Mouse (Mus musculus): ENCODE results near the gene Dcdc2a. TPM values are rescaled to one million over a fixed set of nuclear protein-coding genes. Genes with fewer than 3 reads are reported as not detected.

Gene Dcdc2a
- polyA plus RNA-seq, 1 experiment from 2014 or later = 0.12 TPM

DNA sequence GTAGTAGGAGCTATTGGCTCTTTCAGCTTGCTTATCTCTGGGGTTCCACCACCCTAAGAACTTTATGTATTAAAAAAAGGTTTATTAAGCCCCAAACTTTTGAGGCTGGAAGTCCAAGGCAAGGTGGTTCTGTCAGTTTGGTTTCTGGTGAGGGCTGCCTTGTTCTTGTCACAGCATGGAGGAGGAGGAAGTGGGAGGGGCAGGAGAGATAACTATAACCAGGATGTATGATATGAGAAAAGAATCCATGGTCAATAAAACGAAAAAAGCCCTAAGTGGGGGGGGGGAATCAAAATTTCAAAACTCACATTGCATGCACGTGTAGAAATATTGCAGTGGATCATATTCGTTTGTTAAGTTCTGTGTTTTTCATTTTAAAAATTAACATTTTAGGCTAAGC is 32.7 kb upstream of the Dcdc2a start:
- H3K4me1 ChIP-seq (ENCODE audit: insufficient read depth) = peaks cover 7% of the 10 kb centered on the region; the same call in 1 of the 2 replicates
- no peak overlapping the region for H3K4me3 ChIP-seq (ENCODE audit: low read depth, low read length)
- H3K9ac ChIP-seq = no peak overlapping the region
- H3K36me3 ChIP-seq (ENCODE audit: insufficient read depth) = no peaks in the 10 kb centered on the region
- H3K4me2 ChIP-seq = no peak overlapping the region
- DNase-seq = no peak
- no peaks in the 10 kb centered on the region for H3K9me3 ChIP-seq (ENCODE audit: low read depth, low read length)
- no peaks in the 10 kb centered on the region for H3K27me3 ChIP-seq (ENCODE audit: insufficient read depth, low read length)
- H3K27ac ChIP-seq (ENCODE audit: low read depth) = no peak overlapping the region
- TF ChIP-seq CTCF (IDR thresholded peaks at IDR 0.05; ENCODE audit: low read depth) = no peak
- WGBS = 74% methylated on average over 3 of the region's 3 CpGs
- no peak for ATAC-seq (ENCODE audit: insufficient read depth)

- ATAC-seq (ENCODE audit: insufficient read depth) (no peak), DNase-seq (peak; percentile 77)
- Histone ChIP-seq H3K4me2 (no peak overlapping the region), H3K4me3 (ENCODE audit: low read depth, low read length) (no peak overlapping the region), H3K4me1 (ENCODE audit: insufficient read depth) (no peaks in the 10 kb centered on the region), H3K9ac (no peak overlapping the region), H3K27ac (ENCODE audit: low read depth) (no peak overlapping the region), H3K27me3 (ENCODE audit: insufficient read depth, low read length) (no peaks in the 10 kb centered on the region), H3K36me3 (ENCODE audit: insufficient read depth) (no peaks in the 10 kb centered on the region), H3K9me3 (ENCODE audit: low read depth, low read length) (no peaks in the 10 kb centered on the region)
- TF ChIP-seq CTCF (IDR thresholded peaks at IDR 0.05; ENCODE audit: low read depth) = peak; percentile 60
- WGBS = 32% methylated on average over 2 of the region's 2 CpGs
These were observed 31.1 kb upstream of the Dcdc2a start for GRCm38 (mm10) chr13:25024655-25025054.

GRCm38 (mm10) chr13:25026409-25027113 is 29.2 kb upstream of the Dcdc2a start:
- H3K4me1 ChIP-seq (ENCODE audit: insufficient read depth) = no peaks in the 10 kb centered on the region
- H3K27me3 ChIP-seq (ENCODE audit: insufficient read depth, low read length) = no peaks in the 10 kb centered on the region
- no peak overlapping the region for H3K4me3 ChIP-seq (ENCODE audit: low read depth, low read length)
- H3K36me3 ChIP-seq (ENCODE audit: insufficient read depth) = no peaks in the 10 kb centered on the region
- DNase-seq (no peak), ATAC-seq (ENCODE audit: insufficient read depth) (no peak)
- no peak overlapping the region for H3K27ac ChIP-seq (ENCODE audit: low read depth)
- TF ChIP-seq CTCF (IDR thresholded peaks at IDR 0.05; ENCODE audit: low read depth) = no peak
- H3K9ac ChIP-seq = no peak overlapping the region
- no peaks in the 10 kb centered on the region for H3K9me3 ChIP-seq (ENCODE audit: low read depth, low read length)
- H3K4me2 ChIP-seq = no peak overlapping the region
- 86% methylated on average over 6 of the region's 6 CpGs for WGBS

DNA sequence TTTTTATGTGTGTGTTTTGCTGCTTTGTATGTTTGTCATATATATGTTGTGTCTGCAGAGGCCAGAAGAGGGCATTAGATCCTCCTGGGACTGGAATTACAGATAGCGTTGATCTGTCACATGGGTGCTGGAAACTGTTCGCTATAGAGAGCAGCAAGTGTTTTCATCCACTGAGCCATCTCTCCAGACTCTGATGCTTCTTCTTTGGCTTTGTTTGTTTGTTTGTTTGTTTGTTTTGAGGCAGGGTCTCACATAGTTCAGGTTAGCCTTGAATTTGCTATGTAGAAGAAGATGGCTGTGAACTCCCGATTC is 28.7 kb upstream of the Dcdc2a start:
- no peak overlapping the region for H3K4me2 ChIP-seq
- H3K36me3 ChIP-seq (ENCODE audit: insufficient read depth) = no peaks in the 10 kb centered on the region
- no peak for TF ChIP-seq CTCF (IDR thresholded peaks at IDR 0.05; ENCODE audit: low read depth)
- no peaks in the 10 kb centered on the region for H3K4me1 ChIP-seq (ENCODE audit: insufficient read depth)
- DNase-seq = no peak
- no peaks in the 10 kb centered on the region for H3K27me3 ChIP-seq (ENCODE audit: insufficient read depth, low read length)
- H3K9ac ChIP-seq = no peak overlapping the region
- H3K9me3 ChIP-seq (ENCODE audit: low read depth, low read length) = no peaks in the 10 kb centered on the region
- no peak overlapping the region for H3K4me3 ChIP-seq (ENCODE audit: low read depth, low read length)
- no peak overlapping the region for H3K27ac ChIP-seq (ENCODE audit: low read depth)
- WGBS = 76% methylated on average over 3 of the region's 3 CpGs
- ATAC-seq (ENCODE audit: insufficient read depth) = no peak

DNA sequence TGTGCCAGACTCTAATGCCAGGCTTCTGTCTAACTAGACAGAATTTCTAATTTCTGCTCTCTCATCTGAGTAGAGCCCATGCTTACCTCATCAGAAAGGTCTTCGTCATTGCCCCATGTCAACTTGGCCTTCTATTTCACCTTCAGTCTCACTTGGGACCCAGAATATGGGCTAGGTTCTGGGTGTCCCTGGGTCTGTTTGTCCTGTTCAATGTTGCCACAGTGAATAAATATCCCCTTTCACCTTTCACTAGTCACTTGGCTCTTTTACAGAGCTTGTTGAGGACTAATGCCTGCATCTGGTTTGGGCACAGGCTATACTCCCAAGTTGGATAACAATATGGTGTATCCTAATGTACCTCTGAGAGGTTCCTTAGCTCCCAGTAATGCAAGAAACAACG is 16.3 kb upstream of the Dcdc2a start:
- Histone ChIP-seq H3K4me2 (no peak overlapping the region), H3K4me1 (ENCODE audit: insufficient read depth) (no peaks in the 10 kb centered on the region), H3K4me3 (ENCODE audit: low read depth, low read length) (no peak overlapping the region), H3K9ac (no peak overlapping the region), H3K36me3 (ENCODE audit: insufficient read depth) (no peaks in the 10 kb centered on the region), H3K27ac (ENCODE audit: low read depth) (no peak overlapping the region), H3K27me3 (ENCODE audit: insufficient read depth, low read length) (no peaks in the 10 kb centered on the region), H3K9me3 (ENCODE audit: low read depth, low read length) (no peaks in the 10 kb centered on the region)
- 79% methylated on average over 2 of the region's 2 CpGs for WGBS
- DNase-seq = no peak
- no peak for TF ChIP-seq CTCF (IDR thresholded peaks at IDR 0.05; ENCODE audit: low read depth)
- no peak for ATAC-seq (ENCODE audit: insufficient read depth)

DNA sequence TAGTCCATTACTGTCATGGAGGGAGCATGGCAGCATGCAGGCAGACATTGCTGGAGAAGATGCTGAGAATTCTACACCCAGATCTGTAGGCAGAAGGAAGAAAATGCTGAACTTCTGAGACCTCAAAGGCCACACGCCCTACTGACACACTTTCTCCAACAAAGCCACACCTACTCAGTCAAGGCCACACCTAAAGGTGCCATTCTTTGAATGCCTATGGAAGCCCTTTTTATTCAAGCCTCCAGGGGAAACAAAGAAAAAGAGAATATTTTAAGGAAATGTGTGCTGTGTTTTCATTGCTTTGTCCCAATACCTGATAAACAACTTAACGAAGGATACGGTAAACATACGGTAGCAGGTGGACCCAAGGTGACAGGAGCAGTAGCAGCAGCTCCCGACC is 3.1 kb upstream of the Dcdc2a start:
- DNase-seq = no peak

DNA sequence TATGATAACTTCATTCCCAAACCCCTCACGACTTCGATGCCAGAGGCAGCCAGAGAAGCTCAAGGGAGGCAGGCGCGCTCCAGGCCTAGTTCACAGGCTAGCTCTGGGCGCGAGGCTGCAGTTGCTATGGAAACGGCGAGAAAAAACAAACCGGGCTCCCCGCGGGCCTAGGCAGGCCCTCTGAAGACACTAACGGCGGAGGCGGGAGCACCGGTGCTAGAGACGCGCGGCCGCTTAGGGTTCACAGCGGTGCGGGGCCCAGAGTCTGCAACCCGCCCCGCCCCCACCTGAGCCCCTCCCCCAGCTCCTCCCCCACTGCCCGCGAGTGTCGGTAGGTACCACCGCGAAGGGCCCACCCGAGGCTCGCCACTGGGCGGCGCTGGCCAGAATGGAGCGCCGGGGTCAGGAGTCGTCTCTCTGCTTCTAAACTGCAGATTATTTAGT is 671 bp upstream of the Dcdc2a start:
- H3K4me1 ChIP-seq (ENCODE audit: insufficient read depth) = no peaks in the 10 kb centered on the region
- H3K9me3 ChIP-seq (ENCODE audit: low read depth, low read length) = no peaks in the 10 kb centered on the region; the same call in 1 of the 2 replicates
- ATAC-seq (ENCODE audit: insufficient read depth) (peak; percentile 94), DNase-seq (peak; percentile 86)
- H3K36me3 ChIP-seq (ENCODE audit: insufficient read depth) = no peaks in the 10 kb centered on the region
- peak; percentile 48 for TF ChIP-seq CTCF (IDR thresholded peaks at IDR 0.05; ENCODE audit: low read depth)
- peak overlapping the region; percentile 48 for H3K4me3 ChIP-seq (ENCODE audit: low read depth, low read length)
- H3K4me2 ChIP-seq = peak overlapping the region; percentile 81
- peaks cover 24% of the 10 kb centered on the region for H3K27me3 ChIP-seq (ENCODE audit: insufficient read depth, low read length)
- WGBS = under 1% methylated on average over 35 of the region's 35 CpGs
- H3K9ac ChIP-seq = peak overlapping the region; percentile 29
- no peak overlapping the region for H3K27ac ChIP-seq (ENCODE audit: low read depth)

More for the DNA sequence above, 3.1 kb upstream of the Dcdc2a start:
- Histone ChIP-seq H3K27me3 (ENCODE audit: insufficient read depth, low read length) (peaks cover 24% of the 10 kb centered on the region), H3K9ac (no peak overlapping the region), H3K9me3 (ENCODE audit: low read depth, low read length) (peaks cover 5% of the 10 kb centered on the region; the same call in 1 of the 2 replicates), H3K4me1 (ENCODE audit: insufficient read depth) (no peaks in the 10 kb centered on the region), H3K4me3 (ENCODE audit: low read depth, low read length) (no peak overlapping the region), H3K36me3 (ENCODE audit: insufficient read depth) (no peaks in the 10 kb centered on the region), H3K4me2 (no peak overlapping the region), H3K27ac (ENCODE audit: low read depth) (no peak overlapping the region)
- TF ChIP-seq CTCF (IDR thresholded peaks at IDR 0.05; ENCODE audit: low read depth) = no peak
- ATAC-seq (ENCODE audit: insufficient read depth) = no peak
- WGBS = 85% methylated on average over 5 of the region's 5 CpGs

All from lung, embryonic 14.5 days (tissue).